Mouse (Mus musculus) spleen, adult 2 months (tissue): ENCODE results near the gene Swsap1.

Source experiments
- CTCF ChIP-seq: fragments of 200-500 bp; IDR thresholded peaks from 2 replicates; pipeline ENCODE4 v1.5.1; 2011; ENCODE audit warnings: mild to moderate bottlenecking, inconsistent platforms; ENCODE audit not compliant: insufficient read depth, insufficient read length, insufficient replicate concordance; ENCODE audit errors: extremely low read depth
- POLR2A ChIP-seq: fragments of 200-500 bp; IDR thresholded peaks from 2 replicates; pipeline ENCODE4 v1.6.1; 2011; ENCODE audit warnings: low read depth, low read length, inconsistent platforms

GRCm38 (mm10) chr9:21988421-21989101 is 33.0 kb downstream of the Swsap1 start:
- TF ChIP-seq CTCF (no peak), POLR2A (no peak)
